Mouse (Mus musculus): ENCODE measurements around the gene Dolpp1.

Dolpp1 gene

DNA sequence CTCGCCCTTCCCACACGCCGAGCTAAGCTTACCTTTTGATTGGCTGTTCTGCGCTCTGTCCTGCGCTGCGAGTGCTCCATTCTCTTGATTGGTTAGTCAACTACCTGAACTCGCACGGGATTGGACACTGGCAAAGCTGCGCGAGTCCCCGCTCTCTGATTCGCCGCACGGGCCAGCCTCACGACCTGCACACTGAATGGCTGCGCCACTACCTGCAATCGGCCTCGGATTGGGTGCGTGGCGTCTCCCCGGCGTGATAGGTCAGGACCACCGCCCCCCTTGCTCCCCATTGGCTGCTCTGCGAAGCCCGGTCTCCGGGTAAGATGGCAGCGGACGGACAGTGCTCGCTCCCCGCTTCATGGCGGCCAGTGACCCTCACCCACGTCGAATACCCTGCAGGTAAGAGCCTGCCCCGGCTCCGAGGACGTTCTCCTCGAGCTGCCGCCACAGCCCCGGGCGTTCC, at the start of gene Dolpp1:
Dolpp1 (plus strand) TSS at position 141 of the 463 bp plus-strand sequence.
- in situ Hi-C loops (cut with MboI, MseI) = no loop called here

- in situ Hi-C loops (cut with MboI, MseI) = no loop called here
These were observed 49.5 kb upstream of the Dolpp1 start for GRCm38 (mm10) chr2:30342544-30342943.

- in situ Hi-C loops (cut with MboI, MseI) = no loop called here
These were observed 48.4 kb upstream of the Dolpp1 start for GRCm38 (mm10) chr2:30343601-30344137.

DNA sequence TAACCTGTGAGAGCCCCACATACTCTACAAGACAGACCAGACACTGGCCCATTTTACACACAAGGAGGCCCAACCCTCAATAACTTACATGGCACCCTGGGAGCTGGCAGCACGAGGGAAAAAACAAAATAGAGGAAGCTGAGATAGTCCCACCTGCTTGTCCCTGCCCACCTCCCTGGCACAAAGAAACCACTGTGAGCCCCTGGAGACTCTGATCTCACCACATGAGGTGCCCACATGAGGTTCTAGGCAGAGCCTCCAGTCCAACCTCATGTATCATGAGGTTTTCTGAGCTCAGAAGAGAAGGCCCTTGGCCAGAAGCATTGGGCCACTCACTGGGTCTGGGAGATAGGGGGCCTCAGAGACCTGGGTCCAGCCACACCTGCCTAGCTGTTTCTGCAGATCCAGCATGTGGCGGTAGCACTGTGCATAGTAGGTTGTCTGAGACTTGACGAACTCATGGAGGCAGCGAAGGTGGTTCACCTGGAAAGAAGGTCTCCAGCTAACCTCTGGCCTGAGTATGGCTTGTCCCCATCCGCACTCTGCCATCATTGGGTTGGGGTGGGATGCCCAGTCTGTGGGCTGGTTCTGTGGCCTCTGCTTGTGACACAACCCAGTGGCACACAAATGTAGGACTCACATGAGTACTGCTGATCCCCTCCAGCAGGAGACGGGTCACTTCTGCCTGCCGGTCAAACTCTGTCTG, 45.9 kb upstream of the Dolpp1 start:
- in situ Hi-C loops (cut with MboI, MseI) = no loop called here

DNA sequence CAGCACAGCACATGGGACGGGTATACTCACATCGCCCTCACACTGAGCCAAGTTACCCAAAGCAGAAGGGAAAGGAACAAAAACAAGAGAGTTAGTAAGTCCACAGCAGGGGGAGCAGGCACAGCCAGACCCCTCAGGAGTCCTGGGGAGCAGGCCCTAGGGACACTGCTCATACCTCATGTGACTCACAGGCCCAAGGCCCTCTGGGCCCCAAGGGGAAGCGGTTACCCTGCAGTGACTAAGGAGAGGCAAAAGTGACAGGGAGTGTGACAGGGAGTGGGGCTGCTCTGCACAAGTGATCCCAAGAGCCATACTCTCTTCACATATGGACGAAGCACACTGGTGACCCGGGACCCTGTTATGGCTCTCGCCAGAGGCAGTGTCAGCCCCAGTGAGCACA, 42.9 kb upstream of the Dolpp1 start:
- in situ Hi-C loops (cut with MboI, MseI) = no loop called here

DNA sequence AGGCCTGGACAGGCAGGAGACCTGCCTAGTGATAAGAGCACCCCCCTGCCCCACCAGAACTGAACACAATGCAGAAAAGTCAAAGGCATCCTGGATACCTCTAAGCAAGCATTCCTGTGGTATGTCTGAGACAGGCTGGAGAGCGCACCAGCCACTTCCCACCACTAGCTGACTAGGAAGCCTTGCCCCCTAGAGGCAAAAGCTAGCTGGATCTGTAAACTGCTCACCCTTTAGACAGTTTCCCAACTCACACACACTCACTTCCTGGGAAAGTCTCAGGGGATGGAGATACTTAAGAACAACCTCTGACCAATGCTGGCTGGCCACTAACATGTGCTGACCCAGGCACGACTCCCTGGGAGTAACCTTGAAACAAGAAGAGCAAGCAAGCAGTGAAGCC, 40.9 kb upstream of the Dolpp1 start:
- in situ Hi-C loops (cut with MboI, MseI) = no loop called here

DNA sequence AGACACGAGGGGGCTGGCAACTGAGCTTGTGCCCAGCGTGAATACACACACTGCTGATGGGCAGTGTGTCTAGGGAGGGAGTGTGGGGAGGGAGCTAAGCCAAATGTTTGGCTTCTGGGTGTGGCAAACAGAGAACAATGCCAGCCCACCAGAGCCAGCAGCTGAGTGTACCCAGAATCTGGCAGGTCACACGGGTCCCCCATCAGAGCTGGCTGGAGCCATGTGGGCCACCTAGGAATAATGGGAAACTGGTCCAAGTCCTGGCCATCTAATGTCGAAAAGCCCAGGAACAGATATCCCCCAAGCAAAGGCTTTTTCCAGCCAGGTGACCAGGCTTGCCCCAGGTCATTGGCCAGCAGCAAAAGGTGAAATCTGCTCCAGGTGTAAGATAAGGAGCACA, 36.2 kb upstream of the Dolpp1 start:
- in situ Hi-C loops (cut with MboI, MseI) = no loop called here

DNA sequence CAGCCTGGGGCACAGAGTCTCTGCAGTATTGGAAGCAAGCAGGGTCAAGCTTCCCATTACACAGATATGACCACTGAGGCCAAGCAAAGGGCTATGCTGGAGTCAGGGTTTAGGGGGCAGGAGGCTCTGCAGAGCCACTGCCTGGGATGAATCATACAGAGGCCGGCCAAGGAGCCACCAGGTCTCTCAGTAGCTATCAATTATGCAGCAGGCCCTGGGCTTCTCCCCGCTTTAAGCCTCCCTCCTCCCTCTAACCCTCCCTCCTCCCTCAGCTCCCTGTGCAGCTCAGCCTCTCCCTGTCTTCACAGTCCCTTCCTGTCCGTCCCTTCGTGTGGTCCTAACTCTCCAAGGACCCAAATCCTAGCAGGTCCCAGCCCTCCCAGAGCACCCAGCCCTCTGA, 35.8 kb upstream of the Dolpp1 start:
- in situ Hi-C loops (cut with MboI, MseI) = no loop called here

DNA sequence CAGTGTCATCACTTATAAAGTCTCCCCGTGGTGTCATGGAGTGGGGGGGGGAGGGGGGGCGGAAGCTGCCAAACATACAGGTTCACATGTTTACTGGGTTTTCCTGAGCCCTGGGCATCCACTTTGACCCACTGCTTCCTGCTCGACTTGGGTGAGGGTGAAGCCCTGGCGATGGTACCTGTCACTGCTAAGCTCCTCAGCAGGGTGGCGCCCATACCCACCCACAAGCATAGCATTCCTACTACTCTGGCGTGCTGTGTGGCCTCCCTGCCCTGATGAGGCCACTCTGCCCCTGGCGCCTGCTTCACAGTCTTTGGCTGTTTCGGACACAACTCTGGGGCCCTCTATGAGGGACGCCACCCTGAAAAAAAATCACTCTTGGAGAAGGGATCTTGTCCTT, 35.1 kb upstream of the Dolpp1 start:
- in situ Hi-C loops (cut with MboI, MseI) = no loop called here

DNA sequence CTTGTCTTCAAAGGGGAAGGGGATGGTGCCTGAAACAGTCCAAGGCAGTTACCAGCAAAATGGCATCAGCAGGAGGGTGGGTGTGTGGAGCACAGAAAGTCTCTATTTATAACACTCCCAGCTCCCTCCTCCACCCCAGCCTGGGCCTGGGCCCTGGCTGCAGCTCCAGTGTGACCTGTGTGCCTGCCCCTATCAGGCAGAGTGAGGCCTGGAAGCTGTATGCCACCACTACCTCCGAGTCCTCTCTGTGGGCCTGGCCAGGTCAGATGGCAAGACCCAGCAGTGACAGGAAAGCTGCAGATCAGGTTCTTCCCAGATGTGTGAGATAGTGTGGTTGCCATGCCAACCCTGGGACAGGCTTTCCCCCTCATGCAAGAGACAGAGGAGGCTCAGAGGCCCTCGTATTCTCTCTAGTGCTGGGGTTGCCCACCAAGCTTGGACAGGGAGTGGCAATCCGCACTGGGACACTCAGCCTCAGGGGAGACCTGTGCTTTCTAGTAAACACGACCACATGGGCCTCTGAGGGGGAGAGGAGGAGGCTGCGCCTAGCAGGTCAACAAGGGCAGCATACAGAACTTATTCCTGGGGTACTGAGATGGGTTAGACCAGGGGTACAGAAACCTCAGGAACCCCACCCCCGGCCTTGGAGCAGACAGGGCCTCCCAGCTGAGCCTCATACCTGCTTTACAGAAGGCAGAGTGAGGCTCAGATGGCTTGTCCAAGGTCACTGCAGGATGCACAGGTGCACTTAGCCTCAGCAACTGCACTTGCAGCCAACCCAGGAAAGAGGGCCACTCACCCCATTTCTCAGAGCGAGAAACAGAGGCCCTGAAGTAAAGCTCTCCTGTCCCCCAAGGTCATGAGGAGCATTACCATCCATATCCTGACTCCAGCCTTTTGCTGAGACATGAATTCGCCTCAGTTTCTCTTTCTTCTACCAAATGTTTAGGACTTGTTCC, 34.2 kb upstream of the Dolpp1 start:
- in situ Hi-C loops (cut with MboI, MseI) = no loop called here

GRCm38 (mm10) chr2:30358533-30359531, 33.2 kb upstream of the Dolpp1 start, which contains the start of gene Sh3glb2:
Gene Sh3glb2, minus strand, starts transcription at chr2:30359337.
- in situ Hi-C loops (cut with MboI, MseI) = no loop called here

DNA sequence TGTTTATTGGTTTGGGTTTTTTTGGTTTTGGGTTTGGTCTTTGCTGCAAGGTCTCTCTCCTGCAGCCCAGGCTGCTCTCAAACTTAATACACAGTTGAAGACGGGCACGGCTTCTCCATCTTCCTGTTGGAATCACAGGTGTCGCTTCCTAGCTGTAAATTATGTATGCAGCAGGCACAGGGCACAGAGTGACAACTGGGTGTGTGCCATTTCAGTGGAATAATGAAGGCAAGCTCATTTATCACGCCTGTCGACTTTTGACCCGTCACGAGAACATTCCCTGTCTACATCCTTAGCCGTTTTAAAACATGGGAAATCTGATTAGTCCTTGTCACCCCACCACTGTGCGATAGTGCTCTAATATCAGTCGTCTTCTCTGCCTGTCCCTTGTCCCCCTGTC, 31.4 kb upstream of the Dolpp1 start:
- in situ Hi-C loops (cut with MboI, MseI) = no loop called here

DNA sequence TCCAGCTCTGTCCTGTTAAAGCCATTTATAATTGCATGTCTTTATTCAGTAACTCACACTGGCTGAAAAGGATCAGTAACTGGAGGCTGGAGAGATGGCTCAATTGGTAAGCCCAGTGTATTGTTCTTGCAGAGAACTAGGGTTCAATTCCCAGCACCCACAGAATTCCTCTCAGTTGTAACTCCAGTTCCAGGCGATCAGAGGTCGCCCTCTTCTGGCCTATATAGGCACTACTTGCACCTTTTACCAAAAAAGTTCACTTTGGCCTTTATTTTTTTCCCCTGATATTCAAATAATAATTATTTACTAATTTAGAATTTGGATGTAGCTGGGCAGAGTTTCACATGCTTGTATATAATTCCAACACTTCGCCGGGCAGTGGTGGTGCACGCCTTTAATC, 29.2 kb upstream of the Dolpp1 start:
- in situ Hi-C loops (cut with MboI, MseI) = no loop called here

DNA sequence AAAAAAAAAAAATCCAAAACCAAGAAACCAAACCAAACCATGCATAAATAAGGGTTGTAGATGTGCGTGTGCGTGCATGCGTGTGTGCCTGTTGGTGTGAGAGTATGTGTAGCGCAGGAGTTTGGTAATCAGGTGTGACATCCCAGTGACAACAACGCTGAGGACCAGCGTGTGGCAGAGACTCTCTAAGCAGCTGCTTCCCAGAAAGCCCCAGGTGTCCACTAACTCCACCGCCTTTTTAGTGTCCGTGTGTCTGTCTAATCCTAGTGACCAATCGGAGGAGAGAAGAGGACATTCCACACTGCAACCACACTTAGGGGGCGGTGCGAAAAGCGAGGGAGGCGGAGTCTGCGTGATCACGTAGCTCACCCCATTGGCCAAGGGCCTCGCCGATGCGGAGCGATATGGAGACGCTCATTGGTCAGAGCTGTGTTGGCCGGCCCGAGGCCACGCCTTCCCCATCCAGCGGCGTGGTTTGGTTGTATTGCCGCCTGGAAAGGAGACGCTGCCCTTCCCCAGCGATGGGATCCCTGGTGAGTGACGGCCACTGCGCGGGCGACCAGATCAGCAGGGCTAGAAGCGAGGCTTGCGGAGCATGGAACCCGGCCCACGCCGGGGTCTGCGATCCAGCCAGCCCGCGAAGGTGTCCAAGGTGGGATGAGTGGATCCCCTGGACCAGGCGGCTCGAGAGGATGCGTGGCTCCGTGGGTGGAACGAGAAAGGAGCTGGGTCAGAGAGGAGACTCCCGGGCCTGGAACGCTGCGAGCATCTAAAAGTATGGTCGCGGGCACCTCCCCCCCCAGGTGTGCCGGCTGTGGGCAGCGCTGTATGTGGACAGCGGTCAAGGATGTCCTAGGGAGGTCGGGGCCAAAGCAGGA, 28.0 kb upstream of the Dolpp1 start, which contains the start of gene Miga2:
Miga2 (plus strand) TSS at position 461 of the 878 bp plus-strand sequence.
- in situ Hi-C loops (cut with MboI, MseI) = no loop called here

- in situ Hi-C loops (cut with MboI, MseI) = no loop called here
These were observed 26.6 kb upstream of the Dolpp1 start for GRCm38 (mm10) chr2:30365281-30366069.

DNA sequence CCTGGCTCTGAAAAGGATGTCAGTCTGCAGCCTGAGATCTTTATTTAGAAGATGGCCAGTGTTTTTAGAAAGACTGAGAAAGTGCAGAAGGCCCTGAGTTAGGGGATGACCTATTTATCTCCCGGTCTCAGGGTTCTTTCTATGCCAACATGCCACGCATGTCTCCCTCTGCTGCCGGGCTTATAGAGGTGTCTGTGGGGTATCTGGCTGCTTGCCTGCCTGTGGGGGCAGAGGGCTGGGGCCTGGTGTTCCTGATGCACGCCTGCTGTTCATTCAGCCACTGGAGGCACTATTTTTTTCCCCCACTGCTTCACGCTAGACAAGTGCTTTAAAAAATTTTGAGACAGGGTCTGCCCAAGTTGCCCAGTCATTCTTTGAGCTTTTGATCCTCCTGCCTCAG, 25.9 kb upstream of the Dolpp1 start:
- in situ Hi-C loops (cut with MboI, MseI) = no loop called here

- in situ Hi-C loops (cut with MboI, MseI) = no loop called here
These were observed 20.5 kb upstream of the Dolpp1 start for GRCm38 (mm10) chr2:30371544-30371943.

DNA sequence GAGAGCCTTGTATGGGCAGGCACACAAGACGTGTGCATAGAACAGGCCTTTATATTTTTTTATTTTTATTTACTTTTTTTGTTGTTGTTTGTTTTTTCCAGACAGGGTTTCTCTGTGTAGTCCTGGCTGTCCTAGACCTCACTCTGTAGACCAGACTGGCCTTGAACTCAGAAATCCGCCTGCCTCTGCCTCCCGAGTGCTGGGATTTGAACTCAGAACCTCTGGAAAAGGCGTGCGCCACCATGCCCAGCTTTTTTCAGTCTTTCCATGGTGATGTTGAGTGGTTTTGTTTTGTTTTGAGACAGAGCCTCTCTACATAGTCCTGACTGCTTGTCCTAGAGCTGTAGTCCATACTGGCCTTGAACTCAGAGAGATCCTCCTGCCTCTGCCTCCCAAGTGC, 19.3 kb upstream of the Dolpp1 start:
- in situ Hi-C loops (cut with MboI, MseI) = no loop called here

- in situ Hi-C loops (cut with MboI, MseI) = no loop called here
These were observed 16.2 kb upstream of the Dolpp1 start for GRCm38 (mm10) chr2:30375893-30376292.
